Mouse (Mus musculus) heart, embryonic 11.5 days (tissue): ENCODE data around the gene Olfr1353. TPM values are rescaled to one million over a fixed set of nuclear protein-coding genes. Genes with fewer than 3 reads are reported as not detected.
"Not testable (repeated sequence)": the region's sequence is repeated elsewhere in the genome, so short reads cannot be mapped to it uniquely, and the experiment has no call there.

ENCODE experiments used
- ATAC-seq: fragments of 200-750 bp; cut with Nextera tagmentation; replicated peaks from 2 replicates; pipeline ENCODE4 v1.8.0; 2017; ENCODE audit warnings: moderate library complexity; ENCODE audit not compliant: insufficient number of reproducible peaks, low FRiP score, low TSS enrichment
- H3K27ac ChIP-seq: fragments of 300-500 bp; sonication (generic); 2 replicates; pipeline ENCODE4 v1.5.1; 2014; ENCODE audit warnings: mild to moderate bottlenecking, low read depth, low read length
- H3K27me3 ChIP-seq: fragments of 300-500 bp; sonication (generic); 2 replicates; pipeline ENCODE4 v1.6.1; 2014; ENCODE audit warnings: mild to moderate bottlenecking, low read length, mixed read lengths; ENCODE audit not compliant: control insufficient read depth, insufficient read depth
- H3K36me3 ChIP-seq: fragments of 300-500 bp; sonication (generic); 2 replicates; pipeline ENCODE4 v1.6.1; 2014; ENCODE audit warnings: mild to moderate bottlenecking, low read length, moderate library complexity, mixed read lengths; ENCODE audit not compliant: control insufficient read depth, insufficient read depth
- H3K4me1 ChIP-seq: fragments of 300-500 bp; sonication (generic); 2 replicates; pipeline ENCODE4 v1.6.1; 2014; ENCODE audit warnings: low read length; ENCODE audit not compliant: control insufficient read depth, insufficient read depth
- H3K4me2 ChIP-seq: fragments of 300-500 bp; sonication (generic); 2 replicates; pipeline ENCODE4 v1.6.1; 2014; ENCODE audit warnings: mild to moderate bottlenecking, moderate library complexity
- H3K4me3 ChIP-seq: fragments of 300-500 bp; sonication (generic); 2 replicates; pipeline ENCODE4 v1.5.1; 2014; ENCODE audit warnings: low read depth, low read length
- H3K9ac ChIP-seq: fragments of 300-500 bp; sonication (generic); 2 replicates; pipeline ENCODE4 v1.6.1; 2014; ENCODE audit warnings: mild to moderate bottlenecking, low read depth, low read length, moderate library complexity
- H3K9me3 ChIP-seq: fragments of 300-500 bp; sonication (generic); replicated peaks from 2 replicates; pipeline ENCODE4 v1.6.1; 2016; ENCODE audit warnings: low read length; ENCODE audit not compliant: control insufficient read depth
- WGBS: fragments of 180-500 bp; shearing (Covaris S2); extraction: QIAGEN DNeasy Blood & Tissue Kit; methylation state at CpG from one replicate; pipeline ENCODE4 v1.1.7; 2014; ENCODE audit not compliant: insufficient replicate concordance; 5-methylcytosine and 5-hydroxymethylcytosine counted together
- polyA plus RNA-seq: library from polyadenylated mRNA; unstranded; fragments of >200 nt; fragmentation: Nextera tagmentation; extraction: Ambion mirVana; gene quantifications from 2 replicates; pipeline ENCODE4 v1.2.1, GENCODE M21; 2014

The Olfr1353 gene
- polyA plus RNA-seq, result not detected in 2 replicates

DNA sequence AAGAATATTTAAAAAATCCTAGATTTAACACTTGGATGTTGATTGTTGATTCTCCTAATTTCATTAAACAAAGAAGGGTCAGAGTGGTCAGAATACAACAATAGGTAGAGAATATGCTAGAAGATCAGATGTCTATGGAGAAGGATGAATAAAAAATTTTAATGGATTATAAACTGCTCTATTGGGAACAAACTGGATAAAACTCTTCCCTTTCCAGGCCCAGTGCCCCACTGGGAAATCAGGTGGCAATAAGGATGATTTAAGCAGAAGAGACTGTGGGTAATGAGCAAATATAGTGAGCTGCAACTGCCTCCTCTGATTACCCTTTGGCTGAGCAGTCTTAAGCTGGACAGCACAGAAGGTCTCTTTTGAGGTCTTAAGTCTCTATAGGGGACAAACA, at the start of gene Olfr1353:
TSS of gene Olfr1353 (plus strand) at position 301 of the 400 bp plus-strand sequence.
- not testable (repeated sequence) for H3K4me3 ChIP-seq, H3K9ac ChIP-seq, H3K9me3 ChIP-seq, H3K36me3 ChIP-seq, H3K27me3 ChIP-seq, H3K4me2 ChIP-seq, H3K4me1 ChIP-seq, H3K27ac ChIP-seq, ATAC-seq

DNA sequence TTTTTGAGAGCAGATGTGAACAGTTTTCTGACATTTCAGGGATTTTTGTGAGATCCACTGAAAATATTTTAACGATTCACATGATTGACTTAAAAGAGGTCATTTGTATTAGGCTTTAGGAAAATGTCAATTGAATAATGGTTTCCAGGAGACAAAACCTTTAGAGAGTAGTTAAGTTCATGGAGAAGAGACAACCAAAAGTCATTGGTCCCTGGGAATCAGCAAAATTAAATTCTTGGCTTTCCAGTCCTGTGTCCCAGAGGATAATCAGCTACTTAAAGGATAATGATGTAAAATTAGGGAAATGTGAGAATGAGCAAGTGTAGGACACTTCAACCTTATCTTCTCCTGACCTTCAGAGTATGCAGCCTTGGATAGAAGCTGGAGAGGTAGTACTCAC, 12.8 kb upstream of the Olfr1353 start, which contains the start of gene Olfr8:
TSS of gene Olfr8 (plus strand) at position 301 of the 400 bp plus-strand sequence.
- 62% methylated on average over 1 of the region's 1 CpGs for WGBS
- ATAC-seq, result not testable (repeated sequence)

GRCm38 (mm10) chr10:78980750-78981149, 17.6 kb downstream of the Olfr1353 start, which contains the start of gene Olfr1352:
Gene Olfr1352, plus strand, starts transcription at chr10:78981050.
- Histone ChIP-seq H3K4me3 (no peak within 1 kb of the TSS), H3K36me3 (no peaks in the 10 kb centered on the region), H3K4me1 (no peaks in the 10 kb centered on the region), H3K9ac (no peak within 1 kb of the TSS), H3K27ac (no peak within 1 kb of the TSS), H3K4me2 (no peak within 1 kb of the TSS), H3K27me3 (no peaks in the 10 kb centered on the region), H3K9me3 (no peaks in the 10 kb centered on the region)
- no peak for ATAC-seq

More for the DNA sequence above, 12.8 kb upstream of the Olfr1353 start, which contains the start of gene Olfr8:
- not testable (repeated sequence) for H3K9ac ChIP-seq, H3K27ac ChIP-seq, H3K4me2 ChIP-seq, H3K4me1 ChIP-seq, H3K4me3 ChIP-seq, H3K9me3 ChIP-seq, H3K27me3 ChIP-seq, H3K36me3 ChIP-seq

GRCm38 (mm10) chr10:79012172-79012571, 49.1 kb downstream of the Olfr1353 start, which contains the start of gene Olfr1351:
Gene Olfr1351, plus strand, starts transcription at chr10:79012472.
- no peak for ATAC-seq
- H3K9me3 ChIP-seq, result no peaks in the 10 kb centered on the region
- H3K4me2 ChIP-seq, result no peak within 1 kb of the TSS
- H3K9ac ChIP-seq, result no peak within 1 kb of the TSS
- no peak within 1 kb of the TSS for H3K27ac ChIP-seq
- 56% methylated on average over 1 of the region's 1 CpGs for WGBS
- no peaks in the 10 kb centered on the region for H3K27me3 ChIP-seq
- no peaks in the 10 kb centered on the region for H3K36me3 ChIP-seq
- H3K4me3 ChIP-seq, result no peak within 1 kb of the TSS
- H3K4me1 ChIP-seq, result no peaks in the 10 kb centered on the region

Other genes with a start within 250 kb of the Olfr1353 start
- not detected in 2 replicates for gene Casp14, start 245.0 kb upstream of the Olfr1353 start, polyA plus RNA-seq
- gene Ccdc105, start 210.2 kb upstream of the Olfr1353 start, polyA plus RNA-seq, result 0.11 TPM in 1 of 2 replicates, not detected in the other
- 0.35 and 0.43 TPM in 2 replicates for gene Slc1a6, start 182.8 kb upstream of the Olfr1353 start, polyA plus RNA-seq
- not detected in 2 replicates for gene Olfr1356, start 111.1 kb upstream of the Olfr1353 start, polyA plus RNA-seq
- not detected in 2 replicates for gene Olfr1355, start 87.8 kb upstream of the Olfr1353 start, polyA plus RNA-seq
- not detected in 2 replicates for gene Olfr1354, start 50.1 kb upstream of the Olfr1353 start, polyA plus RNA-seq
- gene Olfr8, start 12.7 kb upstream of the Olfr1353 start, polyA plus RNA-seq, result not detected in 2 replicates
- not detected in 2 replicates for gene Olfr1352, start 17.7 kb downstream of the Olfr1353 start, polyA plus RNA-seq
- not detected in 2 replicates for gene Olfr1351, start 49.2 kb downstream of the Olfr1353 start, polyA plus RNA-seq
- not detected in 2 replicates for gene Olfr57, start 65.4 kb downstream of the Olfr1353 start, polyA plus RNA-seq
- 18.2 and 20.2 TPM in 2 replicates for gene 2610008E11Rik, start 134.3 kb downstream of the Olfr1353 start, polyA plus RNA-seq
- not detected in 2 replicates for gene Vmn2r80, start 185.5 kb downstream of the Olfr1353 start, polyA plus RNA-seq